Mouse (Mus musculus) heart, postnatal 0 days (tissue): ENCODE results near the gene Krtap11-1.

Experiments
- CTCF ChIP-seq: IDR thresholded peaks from 2 replicates; pipeline ENCODE4 v1.5.1; 2016; ENCODE audit warnings: antibody characterized with exemption, control low read depth, low read depth
- EP300 ChIP-seq: IDR thresholded peaks from 2 replicates; pipeline ENCODE4 v1.6.1; 2016; ENCODE audit warnings: antibody characterized with exemption, low read depth

DNA sequence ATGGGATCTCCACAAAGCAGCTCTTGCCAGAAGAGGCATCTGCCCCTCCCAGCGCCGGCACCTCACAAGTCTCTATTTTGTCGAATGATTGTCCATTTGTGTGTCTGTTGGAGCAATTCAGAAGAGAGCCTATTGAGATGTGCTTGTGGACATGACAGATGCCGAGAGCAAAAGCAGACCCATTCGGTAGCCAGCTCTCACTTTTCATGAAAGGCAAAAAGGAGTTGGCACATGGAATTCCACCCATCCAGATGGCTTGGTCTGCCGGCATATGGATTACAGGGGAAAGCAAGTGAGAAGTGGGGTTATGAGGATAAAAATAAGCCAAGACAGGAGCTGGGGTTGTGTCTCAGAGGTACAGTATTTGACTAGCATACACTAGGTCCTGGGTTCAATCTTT, 1.8 kb downstream of the Krtap11-1 start:
- TF ChIP-seq CTCF (no peak), EP300 (no peak)
